Mouse (Mus musculus): Measurements from ENCODE around the gene Lkaaear1.

Lkaaear1 gene

GRCm38 (mm10) chr2:181657441-181657840, 40.8 kb downstream of the Lkaaear1 start:
- no peak for DNase-seq (ENCODE audit: low read depth, low spot score)

DNA sequence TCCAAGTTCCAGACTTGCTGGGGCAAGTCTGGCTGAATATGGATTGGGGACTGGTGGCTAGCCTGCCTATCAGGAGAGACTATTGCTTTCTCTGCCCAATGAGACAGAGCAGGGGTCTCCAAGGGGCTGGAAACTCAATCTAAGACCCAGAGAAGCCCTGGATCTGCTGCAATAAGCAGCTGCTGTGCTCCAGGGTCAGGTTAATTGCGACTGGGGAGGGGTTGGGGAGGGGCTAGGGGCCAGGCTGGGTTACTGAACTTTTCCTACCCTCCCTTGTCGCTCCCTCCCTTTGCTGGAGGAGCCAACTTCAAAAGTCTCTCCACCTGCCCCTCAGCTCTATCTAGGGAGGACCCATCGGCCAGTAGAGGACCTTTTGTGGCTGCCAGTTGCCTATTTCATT, 41.5 kb downstream of the Lkaaear1 start, which contains the start of gene Gm29797:
Gene Gm29797, plus strand, starts transcription at position 301 of the 400 bp plus-strand sequence.
- no peak for DNase-seq (ENCODE audit: low read depth, low spot score)

GRCm38 (mm10) chr2:181653523-181653922, 44.7 kb downstream of the Lkaaear1 start:
- DNase-seq (ENCODE audit: low read depth, low spot score): no peak

DNA sequence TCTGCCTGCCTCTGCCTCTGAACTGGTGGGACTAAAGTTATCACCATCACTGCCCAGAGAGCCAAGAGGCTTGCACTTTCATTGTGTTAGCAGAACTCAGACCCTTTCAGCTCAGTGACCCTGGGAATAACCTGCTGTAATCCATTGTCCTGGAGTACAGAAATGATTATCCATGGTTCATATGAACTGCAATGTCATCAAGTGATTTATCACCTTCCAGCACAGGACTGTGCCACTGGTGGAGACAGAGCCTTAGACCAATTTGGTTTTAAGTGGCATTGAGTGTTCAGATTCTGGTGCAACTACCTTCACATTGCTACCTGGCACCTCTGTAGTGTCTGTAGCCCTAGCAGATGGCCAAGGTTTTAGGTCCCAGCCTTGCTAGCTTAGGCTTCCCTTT, 45.2 kb downstream of the Lkaaear1 start:
- no peak for DNase-seq (ENCODE audit: low read depth, low spot score)

DNA sequence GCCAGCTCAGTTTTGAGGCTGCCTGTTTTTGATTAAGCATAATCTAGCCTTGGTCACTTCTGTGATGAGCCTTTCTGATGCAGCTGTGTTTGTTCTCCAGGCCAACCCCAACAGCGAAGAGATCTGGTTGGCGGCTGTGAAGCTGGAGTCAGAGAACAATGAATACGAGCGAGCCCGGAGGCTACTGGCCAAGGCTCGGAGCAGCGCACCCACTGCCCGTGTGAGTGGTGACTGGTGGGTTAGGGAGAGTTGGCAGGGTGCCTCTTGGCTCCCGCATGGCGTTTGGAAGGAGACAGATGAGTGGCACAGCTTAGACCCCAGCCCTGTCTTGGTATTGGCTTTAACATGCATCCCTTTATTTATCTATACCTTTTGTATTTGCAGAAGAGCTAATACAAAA, 49.3 kb downstream of the Lkaaear1 start:
- no peak for DNase-seq (ENCODE audit: low read depth, low spot score)
